Comparison of ENCODE assay signal across 8 mouse cellular contexts in genomic region chr4:48044491-48045211, GRCm38 (mm10). TPM values are rescaled to one million over a fixed set of nuclear protein-coding genes. Genes with fewer than 3 reads are reported as not detected.
DNase-seq lines count a peak whose midpoint lies in the region; ATAC-seq and TF ChIP-seq lines count a peak whose summit lies in the region.

Nr4a3 (plus strand) TSS chr4:48045153.

- peaks cover 26% of the 10 kb centered on the region for H3K4me1 ChIP-seq in forebrain, embryonic 14.5 days (ENCODE audit: control insufficient read depth, insufficient read depth, low read length)
- peaks cover 29% of the 10 kb centered on the region for H3K4me1 ChIP-seq in liver, postnatal 0 days (ENCODE audit: insufficient read depth)
- H3K4me1 ChIP-seq in neural tube, embryonic 13.5 days (replicated peaks) = peaks cover 60% of the 10 kb centered on the region

- peaks cover 19% of the 10 kb centered on the region for H3K27me3 ChIP-seq in forebrain, embryonic 14.5 days (replicated peaks; ENCODE audit: control insufficient read depth, insufficient read depth, low read length)
- H3K27me3 ChIP-seq in liver, postnatal 0 days (ENCODE audit: insufficient read depth, low read length) = peaks cover 47% of the 10 kb centered on the region
- peaks cover 40% of the 10 kb centered on the region for H3K27me3 ChIP-seq in neural tube, embryonic 13.5 days

- H3K9ac ChIP-seq in forebrain, embryonic 14.5 days (ENCODE audit: low read length) = peak within 1 kb of the TSS; percentile 72
- H3K9ac ChIP-seq in liver, postnatal 0 days (replicated peaks) = peak within 1 kb of the TSS; percentile 68
- peak within 1 kb of the TSS; percentile 79 for H3K9ac ChIP-seq in neural tube, embryonic 13.5 days

- TF ChIP-seq CTCF in liver, postnatal 0 days (IDR thresholded peaks at IDR 0.05; ENCODE audit: low read depth) = peak; percentile 44; the same call in 1 of the 2 replicates

- H3K27ac ChIP-seq in forebrain, embryonic 14.5 days (ENCODE audit: low read depth, low read length) = peak within 1 kb of the TSS; percentile 88
- peak within 1 kb of the TSS; percentile 97 for H3K27ac ChIP-seq in liver, postnatal 0 days (ENCODE audit: low read depth)
- H3K27ac ChIP-seq in neural tube, embryonic 13.5 days (replicated peaks) = peak within 1 kb of the TSS; percentile 94

- no peaks in the 10 kb centered on the region for H3K36me3 ChIP-seq in forebrain, embryonic 14.5 days (ENCODE audit: control insufficient read depth, insufficient read depth, low read length)
- H3K36me3 ChIP-seq in liver, postnatal 0 days (replicated peaks; ENCODE audit: insufficient read depth, low read length) = no peaks in the 10 kb centered on the region
- H3K36me3 ChIP-seq in neural tube, embryonic 13.5 days = no peaks in the 10 kb centered on the region

- H3K4me2 ChIP-seq in forebrain, embryonic 14.5 days (ENCODE audit: low read length) = peak within 1 kb of the TSS; percentile 99
- peak within 1 kb of the TSS; percentile 95 for H3K4me2 ChIP-seq in liver, postnatal 0 days (ENCODE audit: low read depth, low read length)
- peak within 1 kb of the TSS; percentile 97 for H3K4me2 ChIP-seq in neural tube, embryonic 13.5 days

- DNase-seq in ES-CJ7 (ENCODE audit: low read depth, low spot score) = peak; percentile 88
- peak; percentile 83 for DNase-seq in cerebellum, adult 11 months
- DNase-seq in forebrain, embryonic 14.5 days (ENCODE audit: low spot score) = peak; percentile 97
- DNase-seq in heart, postnatal 14 days = peak; percentile 89 to 91
- DNase-seq in layer of hippocampus, adult 11-12 months (ENCODE audit: low spot score) = peak; percentile 88
- peak; percentile 85 for DNase-seq in liver, postnatal 0 days
- peak; percentile 94 for DNase-seq in telencephalon, adult 2 months (ENCODE audit: low read depth, low spot score)

- peak within 1 kb of the TSS; percentile 68 for H3K4me3 ChIP-seq in forebrain, embryonic 14.5 days (ENCODE audit: low read depth, low read length)
- H3K4me3 ChIP-seq in liver, postnatal 0 days (ENCODE audit: low read depth, low read length) = peak within 1 kb of the TSS; percentile 83
- peak within 1 kb of the TSS; percentile 74 for H3K4me3 ChIP-seq in neural tube, embryonic 13.5 days

- ATAC-seq in forebrain, embryonic 14.5 days = peak; percentile 78
- ATAC-seq in liver, postnatal 0 days = peak; percentile 47
- ATAC-seq in neural tube, embryonic 13.5 days (ENCODE audit: low read depth) = peak; percentile 83

- WGBS in forebrain, embryonic 14.5 days = 0% methylated on average over 44 of the region's 54 CpGs
- WGBS in liver, postnatal 0 days (ENCODE audit: insufficient replicate concordance) = under 1% methylated on average over 43 of the region's 54 CpGs
- under 1% methylated on average over 32 of the region's 54 CpGs for WGBS in neural tube, embryonic 13.5 days

- H3K9me3 ChIP-seq in forebrain, embryonic 14.5 days (replicated peaks; ENCODE audit: control insufficient read depth, low read length) = no peaks in the 10 kb centered on the region
- H3K9me3 ChIP-seq in liver, postnatal 0 days (ENCODE audit: low read length) = no peaks in the 10 kb centered on the region
- H3K9me3 ChIP-seq in neural tube, embryonic 13.5 days = no peaks in the 10 kb centered on the region

- no peak for TF ChIP-seq EP300 in liver, postnatal 0 days (IDR thresholded peaks at IDR 0.05; ENCODE audit: low read depth)

- intact Hi-C loops in heart, postnatal 14 days (cut with DNase I) = loop anchor here (5.0 to 10.0 kb wide), 5 partner anchors 97 to 990 kb away; partner anchors contain the start of gene Anks6

RNA-seq across cellular contexts. Expression of gene Nr4a3, which starts in this region (rescaled TPM):
- polyA plus RNA-seq in forebrain, embryonic 14.5 days (2014; fragmentation: Nextera tagmentation; extraction: Ambion mirVana) = 3.7 and 5.4 TPM in 2 replicates
- 10 to 100 TPM in 1 of 2 experiments, 1 to 10 TPM in 1; 4.0 to 12.0 TPM for total RNA-seq in heart, postnatal 14 days (2021)
- polyA plus RNA-seq in liver, postnatal 0 days (2015; fragmentation: Nextera tagmentation; extraction: Ambion mirVana) = not detected in 2 replicates
- 0.91 and 1.3 TPM in 2 replicates for polyA plus RNA-seq in neural tube, embryonic 13.5 days (2015; fragmentation: Nextera tagmentation; extraction: Ambion mirVana)

Comparison
In these comparisons a context has a peak if more than half of its experiments do, and no peak if none do; other contexts are left out.
1. Peak in every context shown above with its lines: DNase-seq, ATAC-seq, H3K4me3 ChIP-seq and H3K27ac ChIP-seq.
2. Peak in DNase-seq, ATAC-seq, H3K4me3 ChIP-seq, H3K27ac ChIP-seq, H3K9ac ChIP-seq and H3K4me2 ChIP-seq in liver, postnatal 0 days; RNA of the gene not detected or under 1 TPM.